Mouse (Mus musculus) cerebellum, adult 11-12 months (tissue): ENCODE measurements around the gene Lonp2.

Experiments
- DNase-seq: peaks from one replicate; pipeline ENCODE4 v3.0.0; 2022

Lonp2 gene

DNA sequence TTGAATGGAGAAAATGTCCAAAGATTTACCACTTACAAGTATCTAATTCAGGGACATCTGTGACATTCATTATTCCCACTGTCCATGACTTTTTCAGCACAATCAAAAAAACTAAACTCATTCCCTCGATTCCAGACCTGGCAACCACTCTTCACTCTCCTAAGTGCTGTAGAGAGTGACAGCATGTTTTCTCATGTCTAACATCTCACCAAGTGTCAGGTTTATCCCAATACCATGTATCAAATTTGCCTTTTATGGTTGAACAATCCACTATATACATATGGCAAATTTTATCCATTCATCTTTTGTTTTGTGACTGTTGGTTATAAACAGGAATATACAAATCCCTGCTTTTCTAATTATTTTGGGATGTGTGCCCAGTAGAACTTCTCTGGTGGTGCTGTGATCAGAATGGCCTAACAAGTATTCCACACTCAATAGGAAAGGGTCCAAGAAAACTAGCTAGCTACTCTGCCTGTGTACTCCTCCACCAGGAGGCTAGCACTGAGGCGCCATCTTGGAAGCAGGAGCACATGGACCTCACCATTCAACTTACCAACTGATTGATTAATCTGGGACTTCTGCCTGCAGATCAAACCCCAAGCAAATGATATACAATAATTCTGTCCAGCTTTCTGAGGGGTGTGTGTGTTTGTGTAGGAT is 94.6 kb downstream of the Lonp2 start:
- DNase-seq, result no peak

- DNase-seq, result no peak
Observed at GRCm38 (mm10) chr8:86719368-86719767, 95.5 kb downstream of the Lonp2 start.

DNA sequence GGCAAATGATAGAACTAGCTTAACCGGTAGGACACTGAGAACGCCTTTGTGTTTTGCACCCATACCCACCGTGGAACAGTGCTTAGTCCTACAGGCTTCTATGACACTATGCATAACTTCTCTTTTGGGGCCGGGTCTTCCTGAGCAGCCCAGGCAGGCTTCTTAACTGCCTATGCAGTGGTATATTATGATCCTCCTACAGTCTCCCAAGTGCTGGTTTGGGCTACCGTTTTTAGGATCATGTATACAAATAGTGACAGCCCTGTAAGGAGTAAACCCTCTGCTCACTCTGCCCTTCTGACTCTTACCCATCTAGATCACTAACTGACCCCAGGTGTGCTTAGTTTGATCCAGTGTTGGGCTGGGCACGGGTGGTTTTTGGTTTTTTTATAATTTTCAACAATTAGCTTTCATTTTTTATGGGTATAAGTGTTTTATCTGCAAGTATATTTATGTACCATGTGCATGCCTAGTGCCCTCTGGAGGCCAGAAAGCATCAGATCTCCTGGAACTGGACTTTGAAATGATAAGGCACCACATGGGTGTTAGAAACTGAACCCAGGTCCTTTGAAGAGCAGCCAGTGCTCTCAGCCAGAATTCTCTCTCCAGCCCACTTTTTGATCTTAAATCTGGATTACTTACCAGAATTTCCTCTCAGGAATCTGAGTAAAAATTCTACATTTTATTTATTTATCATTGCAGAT is 97.1 kb downstream of the Lonp2 start:
- DNase-seq, result no peak

GRCm38 (mm10) chr8:86721490-86721889 is 97.6 kb downstream of the Lonp2 start:
- no peak for DNase-seq

- no peak for DNase-seq
Observed at GRCm38 (mm10) chr8:86726959-86727358, 103.1 kb downstream of the Lonp2 start.

DNA sequence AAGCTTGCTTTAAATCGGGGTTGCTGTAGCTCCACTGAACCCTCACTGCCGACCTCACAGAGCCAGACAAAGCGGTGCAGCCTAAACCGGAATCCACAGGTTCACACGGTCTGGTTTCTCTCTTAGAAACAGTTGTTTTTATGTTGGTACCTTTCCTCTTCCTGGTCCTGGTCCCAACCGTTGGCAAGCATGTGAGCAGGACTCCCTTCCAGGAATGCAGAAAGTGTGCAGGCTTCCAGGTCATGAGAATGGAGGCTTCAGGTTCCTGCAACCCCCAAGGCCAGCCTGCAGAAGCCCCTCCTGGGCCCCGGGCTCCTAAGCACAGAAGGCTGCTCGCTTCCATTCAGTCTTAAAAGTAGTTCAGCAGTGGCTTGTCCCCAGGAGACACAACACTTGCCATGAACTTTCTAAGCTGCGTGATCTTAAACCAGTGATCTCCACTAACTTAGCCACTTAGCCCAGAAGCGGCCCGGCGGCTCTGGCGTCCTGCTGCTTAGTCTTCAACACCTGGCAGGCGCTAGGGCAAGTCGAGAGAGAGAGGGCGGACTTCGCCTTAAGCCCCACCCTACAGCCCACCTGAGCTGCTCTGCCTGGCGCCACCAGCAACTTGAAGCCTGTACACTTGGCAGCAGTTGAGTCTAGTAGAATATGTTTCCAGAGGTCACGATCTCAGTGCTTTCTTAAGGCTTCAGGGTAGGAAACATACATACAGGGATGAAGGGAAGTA is 104.5 kb downstream of the Lonp2 start:
- no peak for DNase-seq

DNA sequence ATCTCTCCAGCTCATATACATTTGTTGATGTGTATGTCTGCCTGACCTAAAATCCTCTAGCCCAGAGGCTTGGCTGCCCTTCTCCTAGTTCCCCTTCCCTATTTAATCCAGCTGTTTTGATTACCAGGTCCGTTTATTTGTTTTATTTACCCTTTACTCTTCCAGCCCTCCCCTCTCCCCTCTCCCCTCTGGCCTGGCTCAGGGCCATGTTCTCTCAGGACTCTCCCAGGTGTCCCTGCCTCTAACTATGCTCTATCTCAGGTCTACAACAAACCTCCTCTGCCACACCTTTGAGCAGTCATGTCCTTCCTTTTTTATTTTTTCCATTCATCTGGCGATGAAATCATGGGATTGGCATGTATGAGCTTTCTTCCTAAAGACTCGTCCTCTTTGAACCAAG is 106.5 kb downstream of the Lonp2 start:
- no peak for DNase-seq

DNA sequence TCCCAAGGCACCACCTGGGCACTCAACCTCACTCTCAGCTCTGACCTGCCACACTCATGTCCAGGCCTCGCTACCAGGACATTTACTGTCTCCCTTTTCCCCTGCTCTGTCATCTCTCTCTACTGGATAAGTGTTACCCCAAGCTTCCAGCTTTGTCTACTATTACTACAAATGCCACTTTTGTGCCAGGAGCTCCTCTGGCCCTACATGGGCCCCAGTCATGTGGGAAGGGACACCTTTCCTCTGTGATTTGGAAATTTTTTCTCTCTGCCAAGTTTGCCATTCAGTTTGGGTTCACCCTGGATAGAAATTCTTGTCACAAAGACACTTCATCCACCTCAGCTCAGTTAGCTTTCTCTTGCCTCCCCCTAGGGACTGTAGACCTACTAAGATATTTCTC is 107.0 kb downstream of the Lonp2 start:
- no peak for DNase-seq

DNA sequence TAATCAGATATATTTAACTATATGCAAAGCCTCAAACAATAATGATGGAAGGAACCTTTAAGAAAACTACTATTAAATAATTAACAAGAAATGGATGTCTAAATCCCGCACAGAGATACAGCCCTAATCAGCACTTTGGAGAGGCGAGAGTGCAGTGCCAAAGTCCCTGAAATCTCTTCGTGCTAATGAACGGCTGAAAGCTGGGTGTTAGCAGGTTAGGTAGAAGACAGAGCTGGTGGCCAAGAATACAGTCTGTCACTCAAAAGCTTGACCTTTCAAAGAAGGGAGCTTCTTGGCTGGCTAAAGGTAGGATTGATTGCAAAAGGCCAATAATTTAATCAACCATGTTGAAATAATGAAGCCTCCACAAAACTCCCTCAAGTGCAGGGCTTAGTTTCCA is 110.3 kb downstream of the Lonp2 start:
- DNase-seq, result no peak

DNA sequence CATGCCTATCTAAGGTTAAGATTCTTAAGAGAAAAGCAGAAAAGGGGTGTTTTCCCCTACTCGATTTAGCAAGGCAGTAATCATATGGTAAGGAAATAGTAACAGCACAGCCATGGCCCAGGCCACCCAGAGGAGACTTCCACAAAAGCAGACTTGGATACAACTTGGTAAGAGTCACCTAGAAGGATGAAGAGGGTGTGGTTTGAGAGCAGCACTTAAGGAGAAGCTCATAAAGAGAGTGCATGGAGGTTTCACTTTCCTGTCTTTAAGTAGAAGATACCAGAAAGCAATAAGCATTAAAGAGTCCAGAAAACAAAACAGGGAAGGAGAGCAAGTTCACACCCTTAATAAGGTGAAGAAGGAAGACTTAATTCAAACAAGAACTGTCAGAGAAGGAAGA is 111.1 kb downstream of the Lonp2 start:
- DNase-seq, result no peak

DNA sequence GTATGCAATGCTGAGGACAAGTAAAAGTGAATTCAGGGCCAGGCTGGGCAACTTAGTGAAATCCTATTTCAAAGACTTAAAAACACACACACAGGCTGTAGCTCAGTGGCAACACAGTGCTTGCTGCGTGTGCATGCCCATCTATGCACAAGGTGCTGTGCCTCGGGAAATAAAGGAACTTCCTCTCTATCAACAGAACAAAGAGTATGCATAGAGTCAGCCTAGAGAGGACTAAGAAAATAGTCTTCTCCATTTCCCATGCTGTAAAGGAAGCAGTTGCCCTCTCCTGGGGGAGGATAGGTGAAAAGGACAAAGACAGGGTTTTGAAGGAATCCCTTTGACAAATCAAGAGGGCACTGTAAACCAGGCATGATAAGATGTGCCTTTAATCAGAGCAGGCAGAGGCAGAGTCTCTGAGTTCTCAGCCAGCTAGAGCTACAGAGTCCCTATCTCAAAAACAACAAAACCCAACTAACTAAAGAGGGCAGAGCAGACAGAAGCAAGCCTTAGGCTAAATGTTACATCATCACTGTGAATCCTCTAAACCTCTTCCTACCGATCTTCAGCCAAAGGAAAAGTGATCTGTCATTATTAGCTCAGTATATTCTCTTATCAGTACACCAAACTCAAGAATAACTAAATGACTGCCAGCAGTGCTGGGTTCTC is 111.7 kb downstream of the Lonp2 start:
- no peak for DNase-seq

- no peak for DNase-seq
Observed at GRCm38 (mm10) chr8:86740899-86741298, 117.1 kb downstream of the Lonp2 start.

DNA sequence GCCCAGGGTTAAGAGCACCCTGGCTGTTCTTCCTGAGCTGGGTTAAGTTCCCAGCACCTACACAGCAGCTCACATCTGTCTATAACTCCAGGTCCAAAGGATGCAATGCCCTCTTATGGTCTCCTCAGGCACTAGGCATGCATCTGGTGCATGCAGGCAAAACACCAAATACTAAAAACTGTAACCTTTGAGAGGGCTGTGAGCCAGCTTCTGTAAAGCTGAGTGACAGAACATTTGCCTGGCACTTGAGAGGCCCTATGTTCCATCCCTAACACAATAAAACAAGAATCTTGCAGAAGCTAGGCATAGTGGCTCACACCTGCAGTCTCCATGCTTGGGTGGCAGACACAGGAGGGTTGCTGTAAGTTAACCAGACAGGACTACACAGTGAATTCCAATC is 117.8 kb downstream of the Lonp2 start:
- DNase-seq, result no peak

DNA sequence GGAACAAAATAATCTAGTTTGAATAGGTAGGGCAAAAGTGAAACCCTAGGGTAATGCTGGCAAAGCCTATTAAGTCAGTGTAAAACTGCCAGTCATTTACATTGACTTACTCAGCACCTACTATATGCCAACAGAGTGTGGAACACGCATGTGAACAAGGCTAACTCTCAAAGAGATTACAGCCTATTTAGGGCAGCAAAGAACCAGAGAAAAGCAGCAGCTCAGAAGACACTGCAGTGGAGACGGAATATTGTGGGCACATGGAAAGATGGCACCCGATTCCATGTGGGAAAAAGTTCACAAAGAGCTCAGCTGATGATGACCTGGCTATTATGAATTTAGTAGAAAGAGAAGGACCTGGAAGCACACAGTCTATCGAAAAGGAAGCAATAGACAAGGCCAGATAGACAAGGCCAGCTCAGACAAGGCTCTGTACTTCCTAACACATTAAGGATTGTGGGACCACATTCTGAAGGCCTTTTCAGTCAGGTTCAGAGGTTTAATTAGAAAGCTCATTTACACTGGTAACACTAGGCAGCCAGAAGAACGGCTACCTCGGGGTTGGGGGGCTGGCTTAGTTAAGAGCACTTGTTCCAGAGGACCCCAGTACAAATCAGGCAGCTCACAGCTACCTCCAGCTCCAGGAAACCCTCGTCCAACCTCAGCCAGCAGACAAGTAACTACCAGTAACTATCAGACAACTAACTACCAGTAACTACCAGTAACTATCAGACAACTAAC is 118.9 kb downstream of the Lonp2 start:
- no peak for DNase-seq

- DNase-seq, result no peak
Observed at GRCm38 (mm10) chr8:86744313-86745220, 120.7 kb downstream of the Lonp2 start.

DNA sequence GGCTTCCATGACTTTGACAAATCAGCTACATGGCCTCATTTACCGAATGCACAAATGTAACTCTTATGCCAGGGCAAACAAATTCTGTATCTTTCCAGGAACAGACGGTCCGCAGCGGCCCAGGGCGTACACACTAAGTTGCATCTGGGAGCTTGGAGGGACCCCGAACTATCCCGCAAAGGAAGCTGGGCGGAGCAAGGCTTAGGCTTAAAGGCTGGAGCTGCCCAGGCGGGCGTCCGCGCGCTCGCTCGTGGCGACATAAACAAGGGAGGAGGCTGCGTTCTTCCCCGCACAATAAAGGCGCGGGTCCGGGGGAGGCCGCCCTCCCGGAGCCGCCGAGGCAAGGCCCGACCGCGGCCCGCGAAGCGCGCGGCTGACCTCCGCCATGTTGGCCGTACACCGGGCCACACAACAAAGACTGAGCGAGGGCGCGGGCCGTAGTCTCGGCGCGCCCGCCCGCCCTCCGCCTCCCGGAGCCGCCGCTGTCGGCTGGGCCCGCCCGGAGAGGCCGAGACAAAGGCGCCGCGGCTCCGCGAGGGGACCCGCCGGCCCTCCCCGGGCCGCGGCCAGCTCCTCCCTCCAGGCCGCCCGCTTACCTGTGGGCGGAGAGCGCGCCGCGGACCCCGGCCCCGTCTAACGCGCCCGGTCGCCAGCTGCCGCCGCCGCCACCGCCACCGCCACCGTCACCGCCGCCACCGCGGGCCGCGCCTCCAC is 121.5 kb downstream of the Lonp2 start, which contains the start of the genes Gm10638 and Siah1a:
Gene Gm10638, plus strand, starts transcription at position 479 of the 714 bp plus-strand sequence.
Gene Siah1a, minus strand, starts transcription at position 714 of the 714 bp plus-strand sequence.
- DNase-seq, result peak; percentile 66

DNA sequence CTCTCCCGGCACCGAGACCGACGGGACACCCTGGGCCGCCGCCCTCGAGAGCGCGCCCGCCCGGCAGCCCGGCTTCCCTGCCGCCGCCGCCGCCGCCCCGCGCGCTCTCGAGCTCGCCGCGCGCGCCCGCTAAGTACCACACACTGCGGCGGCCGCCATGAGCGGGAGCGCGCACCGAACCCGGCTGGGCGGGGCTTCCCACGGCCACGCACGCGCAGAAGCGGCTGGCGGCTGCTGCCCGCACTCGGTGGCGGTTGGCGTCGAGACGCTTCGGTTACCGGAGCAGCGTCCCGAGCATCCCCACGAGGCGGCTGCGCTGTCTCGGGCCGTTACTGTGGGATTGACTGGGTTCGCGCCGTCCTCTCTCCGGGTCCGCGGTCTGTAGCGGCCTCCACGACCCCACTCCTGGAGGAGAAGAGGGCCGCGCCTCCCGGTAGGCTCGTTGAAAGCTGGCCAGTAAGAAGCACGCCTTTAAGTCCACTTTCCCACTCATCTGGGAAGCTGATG is 122.1 kb downstream of the Lonp2 start:
- DNase-seq, result peak; percentile 94

DNA sequence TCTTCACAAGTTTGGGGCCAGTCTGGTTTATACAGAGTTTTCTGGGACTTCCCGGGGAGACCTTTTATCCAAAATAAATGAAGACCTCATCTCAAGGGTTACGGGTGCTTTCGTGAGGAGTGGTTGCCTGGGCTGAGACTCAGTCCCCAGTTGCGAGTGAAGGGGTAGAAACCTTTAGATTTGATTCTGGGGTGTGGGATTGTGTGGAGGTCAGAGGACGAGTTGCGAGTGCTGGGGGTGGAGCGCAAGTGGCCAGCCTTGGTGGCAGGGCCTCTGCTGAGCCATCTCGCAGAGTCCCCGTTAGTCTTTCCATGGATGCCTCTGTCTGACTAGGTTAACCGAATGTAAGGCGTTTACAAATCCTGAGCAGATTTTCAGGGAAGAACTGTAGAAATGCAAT is 122.7 kb downstream of the Lonp2 start:
- DNase-seq, result peak; percentile 36

DNA sequence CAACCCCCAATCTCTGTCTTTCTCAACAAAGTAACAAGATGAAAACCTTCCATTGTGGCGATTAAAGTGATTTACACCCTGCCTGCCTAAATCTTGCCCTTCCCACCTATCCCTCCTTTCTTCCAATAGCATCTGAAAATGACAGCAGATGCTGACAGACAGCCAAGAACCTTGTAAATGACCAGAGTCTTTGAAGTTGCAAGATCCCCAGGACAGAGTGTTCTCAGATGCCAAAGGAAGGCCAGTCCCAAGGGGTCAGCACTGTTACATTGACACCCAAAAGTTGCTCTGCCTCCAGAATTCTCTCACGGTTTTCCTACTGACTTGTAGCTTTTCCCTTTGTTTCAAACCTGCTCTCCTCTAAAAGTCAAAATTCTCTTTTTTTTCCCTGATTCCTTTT is 126.0 kb downstream of the Lonp2 start:
- DNase-seq, result no peak

DNA sequence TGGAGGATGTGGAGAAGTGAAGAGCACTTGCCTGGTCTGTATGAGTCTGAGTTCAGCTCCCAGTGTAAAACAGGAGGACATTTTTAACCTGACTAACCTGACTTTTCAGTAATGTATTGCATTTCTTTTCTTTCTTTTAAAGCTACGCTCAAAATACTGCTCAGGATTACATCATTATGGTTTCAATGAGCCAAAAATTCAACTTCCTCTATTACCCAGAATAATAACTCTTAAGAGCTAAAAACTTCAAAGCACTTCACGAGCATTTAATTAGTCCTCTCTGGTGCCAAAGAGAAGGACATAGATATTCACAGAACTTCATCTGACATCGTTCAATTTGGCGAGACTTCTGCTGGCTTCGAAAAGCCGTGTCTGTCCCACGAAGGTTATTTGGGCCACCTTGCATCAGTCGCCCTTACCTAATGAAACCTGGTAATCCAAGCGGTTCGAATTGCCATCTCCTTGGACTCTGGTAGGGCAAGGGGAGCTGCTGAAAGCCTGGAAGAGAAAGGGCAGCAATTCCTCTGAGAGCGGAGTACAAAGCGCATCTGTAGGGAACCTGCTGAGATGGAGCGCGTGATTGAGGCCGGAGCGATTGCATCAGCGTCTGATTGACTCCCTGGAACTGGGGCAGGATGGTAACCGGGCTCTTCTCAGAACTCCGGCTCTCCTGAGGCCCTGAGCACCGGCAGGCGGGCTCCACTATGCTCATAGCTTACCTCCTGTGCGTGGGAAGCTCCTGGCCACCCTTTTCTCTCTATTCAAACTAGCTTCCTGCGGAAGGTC is 133.3 kb downstream of the Lonp2 start:
- DNase-seq, result no peak
